28 mouse cellular contexts compared by ENCODE assay signal in the genomic region with DNA sequence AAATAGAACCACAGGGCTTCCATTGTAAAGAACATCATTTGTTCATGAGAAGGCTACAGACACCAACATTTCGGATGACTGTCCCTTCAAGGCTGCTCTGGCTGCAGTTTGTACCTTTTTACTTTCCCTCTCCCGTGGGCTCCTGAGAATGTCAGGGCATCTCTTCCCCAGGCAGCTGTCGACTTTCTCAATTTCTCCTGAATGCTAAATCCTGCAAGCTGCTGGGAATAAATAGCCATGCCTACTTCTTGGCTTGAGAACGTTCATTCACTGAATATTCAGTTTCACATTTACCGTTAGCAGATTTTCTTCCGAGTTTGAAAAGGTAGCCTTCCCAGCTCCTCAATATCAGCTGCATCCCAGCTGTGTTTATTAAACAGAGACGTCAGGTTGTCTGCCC.
A peak's percentile ranks its signal among the peaks of the same experiment; 100 is the strongest.
DNase-seq lines count a peak whose midpoint lies in the region; ATAC-seq and TF ChIP-seq lines count a peak whose summit lies in the region.
"Had no signal": no experiment of that assay in that cellular context is flagged by ENCODE, and none has a peak within 500 bp of the region (broad histone marks: within the 10 kb centered on the region; RNA-seq: fewer than 3 reads in every experiment).

No protein-coding gene starts in this region.

- no peak overlapping the region for H3K27ac ChIP-seq in forebrain, embryonic 13.5 days
- H3K27ac ChIP-seq in forebrain, embryonic 12.5 days = no peak overlapping the region
- 0 out of 2 replicates have a peak overlapping the region, but pooled peaks have one; percentile 20 for H3K27ac ChIP-seq in hindbrain, embryonic 15.5 days (replicated peaks)
- no peak overlapping the region for H3K27ac ChIP-seq in hindbrain, embryonic 11.5 days (ENCODE audit: low read depth, low read length)
- no peak overlapping the region for H3K27ac ChIP-seq in midbrain, postnatal 0 days (ENCODE audit: low read depth, low read length)
- no peak overlapping the region for H3K27ac ChIP-seq in left cerebral cortex, adult 2 months
- H3K27ac ChIP-seq: embryonic facial prominence, embryonic 12.5 days; heart, embryonic 10.5 days; intestine, embryonic 15.5 days; layer of hippocampus, adult 2 months; limb, embryonic 12.5 days; liver, embryonic 12.5 days had no signal

- intact Hi-C loops in left cerebral cortex, adult 2 months (cut with DNase I) = no loop called here

- H3K4me2 ChIP-seq in forebrain, embryonic 13.5 days = no peak overlapping the region
- H3K4me2 ChIP-seq in forebrain, embryonic 12.5 days = no peak overlapping the region
- H3K4me2 ChIP-seq in hindbrain, embryonic 15.5 days = peak overlapping the region; percentile 38
- no peak overlapping the region for H3K4me2 ChIP-seq in hindbrain, embryonic 11.5 days (replicated peaks; ENCODE audit: low read depth, low read length)
- H3K4me2 ChIP-seq in midbrain, postnatal 0 days (ENCODE audit: low read depth, low read length, poor library complexity, severe bottlenecking) = peak overlapping the region; percentile 28
- H3K4me2 ChIP-seq: embryonic facial prominence, embryonic 12.5 days; intestine, embryonic 15.5 days; limb, embryonic 12.5 days; liver, embryonic 12.5 days had no signal

- H3K9me3 ChIP-seq in forebrain, embryonic 13.5 days (replicated peaks) = no peaks in the 10 kb centered on the region
- no peaks in the 10 kb centered on the region for H3K9me3 ChIP-seq in forebrain, embryonic 12.5 days
- no peaks in the 10 kb centered on the region for H3K9me3 ChIP-seq in hindbrain, embryonic 15.5 days
- H3K9me3 ChIP-seq in hindbrain, embryonic 11.5 days (ENCODE audit: control insufficient read depth, low read length) = no peaks in the 10 kb centered on the region
- no peaks in the 10 kb centered on the region for H3K9me3 ChIP-seq in midbrain, postnatal 0 days (ENCODE audit: low read length)
- H3K9me3 ChIP-seq: embryonic facial prominence, embryonic 12.5 days; heart, embryonic 10.5 days; intestine, embryonic 15.5 days; liver, embryonic 12.5 days had no signal

- no peaks in the 10 kb centered on the region for H3K27me3 ChIP-seq in forebrain, embryonic 13.5 days
- no peaks in the 10 kb centered on the region for H3K27me3 ChIP-seq in forebrain, embryonic 12.5 days
- H3K27me3 ChIP-seq in hindbrain, embryonic 15.5 days = no peaks in the 10 kb centered on the region
- no peaks in the 10 kb centered on the region for H3K27me3 ChIP-seq in hindbrain, embryonic 11.5 days (ENCODE audit: control insufficient read depth, insufficient read depth, low read length)
- H3K27me3 ChIP-seq in midbrain, postnatal 0 days (ENCODE audit: insufficient read depth, low read length) = no peaks in the 10 kb centered on the region
- H3K27me3 ChIP-seq: intestine, embryonic 15.5 days; liver, embryonic 12.5 days had no signal

- H3K36me3 ChIP-seq in forebrain, embryonic 13.5 days (ENCODE audit: poor library complexity, severe bottlenecking) = no peaks in the 10 kb centered on the region
- H3K36me3 ChIP-seq in forebrain, embryonic 12.5 days (replicated peaks) = no peaks in the 10 kb centered on the region
- no peaks in the 10 kb centered on the region for H3K36me3 ChIP-seq in hindbrain, embryonic 15.5 days
- no peaks in the 10 kb centered on the region for H3K36me3 ChIP-seq in hindbrain, embryonic 11.5 days (ENCODE audit: control insufficient read depth, insufficient read depth, low read length)
- H3K36me3 ChIP-seq in midbrain, postnatal 0 days (ENCODE audit: insufficient read depth, low read length) = no peaks in the 10 kb centered on the region
- H3K36me3 ChIP-seq: embryonic facial prominence, embryonic 12.5 days; heart, embryonic 10.5 days; intestine, embryonic 15.5 days; limb, embryonic 12.5 days; liver, embryonic 12.5 days had no signal

- WGBS in forebrain, embryonic 13.5 days = 62% methylated on average over 7 of the region's 7 CpGs
- 63% methylated on average over 7 of the region's 7 CpGs for WGBS in forebrain, embryonic 12.5 days
- WGBS in hindbrain, embryonic 15.5 days = 40% methylated on average over 7 of the region's 7 CpGs
- 54% methylated on average over 7 of the region's 7 CpGs for WGBS in hindbrain, embryonic 11.5 days
- WGBS in midbrain, postnatal 0 days = 35% methylated on average over 7 of the region's 7 CpGs

- H3K4me1 ChIP-seq in forebrain, embryonic 13.5 days = peaks cover 10% of the 10 kb centered on the region; the same call in 1 of the 2 replicates
- H3K4me1 ChIP-seq in forebrain, embryonic 12.5 days = no peaks in the 10 kb centered on the region
- no peaks in the 10 kb centered on the region; the same call in 1 of the 2 replicates for H3K4me1 ChIP-seq in hindbrain, embryonic 15.5 days (replicated peaks)
- H3K4me1 ChIP-seq in hindbrain, embryonic 11.5 days (replicated peaks; ENCODE audit: control insufficient read depth, insufficient read depth, low read length) = no peaks in the 10 kb centered on the region
- H3K4me1 ChIP-seq in midbrain, postnatal 0 days (ENCODE audit: insufficient read depth, low read length) = no peaks in the 10 kb centered on the region
- H3K4me1 ChIP-seq: embryonic facial prominence, embryonic 12.5 days; heart, embryonic 10.5 days; intestine, embryonic 15.5 days; limb, embryonic 12.5 days; liver, embryonic 12.5 days had no signal

- DNase-seq in hindbrain, embryonic 11.5 days (ENCODE audit: low spot score) = no peak
- DNase-seq in brain, embryonic 14.5 days (ENCODE audit: low read depth) = peak; percentile 49
- peak; percentile 28 for DNase-seq in midbrain, postnatal 0 days (ENCODE audit: low spot score)
- DNase-seq in left cerebral cortex, adult 2 months (ENCODE audit: extremely low spot score in 1 of 2, low spot score in 2 of 2) = no peak
- DNase-seq in right cerebral cortex, postnatal 36 days (ENCODE audit: low spot score in 2 of 2) = no peak
- DNase-seq: adrenal gland, postnatal 14 days; cerebellum, adult 11 months; gastrocnemius, postnatal 10 days; heart, postnatal 4 days; kidney, adult 9 months; kidney, postnatal 25 days; layer of hippocampus, postnatal 36 days; lung, adult 18-20 months; lung, postnatal 10 days; retina, postnatal 1 day; right cerebral cortex, postnatal 25 days; thymus, postnatal 25 days had no signal

- no peak for TF ChIP-seq POLR2A in brain, embryonic 14.5 days (IDR thresholded peaks at IDR 0.05; ENCODE audit: borderline replicate concordance, extremely low read depth, insufficient read depth, insufficient read length, poor library complexity, severe bottlenecking)

- H3K9ac ChIP-seq in forebrain, embryonic 13.5 days = no peak overlapping the region
- no peak overlapping the region for H3K9ac ChIP-seq in forebrain, embryonic 12.5 days
- H3K9ac ChIP-seq in hindbrain, embryonic 15.5 days = no peak overlapping the region
- no peak overlapping the region for H3K9ac ChIP-seq in hindbrain, embryonic 11.5 days (ENCODE audit: low read depth, low read length)
- H3K9ac ChIP-seq in midbrain, postnatal 0 days (replicated peaks; ENCODE audit: low read length, poor library complexity, severe bottlenecking) = 0 out of 2 replicates have a peak overlapping the region, but pooled peaks have one; percentile 4
- H3K9ac ChIP-seq: embryonic facial prominence, embryonic 12.5 days; intestine, embryonic 15.5 days; limb, embryonic 12.5 days; liver, embryonic 12.5 days had no signal

- no peak overlapping the region for H3K4me3 ChIP-seq in forebrain, embryonic 13.5 days
- no peak overlapping the region for H3K4me3 ChIP-seq in forebrain, embryonic 12.5 days (replicated peaks)
- H3K4me3 ChIP-seq in hindbrain, embryonic 15.5 days = no peak overlapping the region
- no peak overlapping the region for H3K4me3 ChIP-seq in hindbrain, embryonic 11.5 days (ENCODE audit: low read depth, low read length)
- H3K4me3 ChIP-seq in midbrain, postnatal 0 days (ENCODE audit: low read depth, low read length) = no peak overlapping the region
- no peak overlapping the region for H3K4me3 ChIP-seq in left cerebral cortex, adult 2 months
- H3K4me3 ChIP-seq: embryonic facial prominence, embryonic 12.5 days; erythroblast, embryonic 14.5 days; heart, embryonic 10.5 days; intestine, embryonic 15.5 days; layer of hippocampus, adult 2 months; limb, embryonic 12.5 days; liver, embryonic 12.5 days had no signal

- TF ChIP-seq CTCF in brain, embryonic 14.5 days (IDR thresholded peaks at IDR 0.05; ENCODE audit: borderline replicate concordance, extremely low read depth, insufficient read depth, insufficient read length) = no peak
- TF ChIP-seq CTCF in midbrain, postnatal 0 days (IDR thresholded peaks at IDR 0.05) = no peak
- no peak for TF ChIP-seq CTCF in left cerebral cortex, adult 2 months (IDR thresholded peaks at IDR 0.05)

- peak; percentile 50 for ATAC-seq in forebrain, embryonic 13.5 days
- ATAC-seq in forebrain, embryonic 12.5 days (ENCODE audit: low FRiP score) = no peak
- no peak for ATAC-seq in hindbrain, embryonic 15.5 days (ENCODE audit: low FRiP score, low read depth)
- no peak for ATAC-seq in hindbrain, embryonic 11.5 days (ENCODE audit: low FRiP score)
- ATAC-seq in midbrain, postnatal 0 days (ENCODE audit: low FRiP score) = no peak
- ATAC-seq: CD4-positive, CD25-positive, alpha-beta regulatory T cell, adult 4 months; intestine, embryonic 15.5 days; liver, embryonic 12.5 days had no signal

Comparison
In these comparisons a context has a peak if more than half of its experiments do, and no peak if none do; other contexts are left out.
1. H3K4me2 ChIP-seq: peak in hindbrain, embryonic 15.5 days (single experiment) and midbrain, postnatal 0 days (single experiment); none in forebrain, embryonic 13.5 days (single experiment), forebrain, embryonic 12.5 days (single experiment) and hindbrain, embryonic 11.5 days (single experiment).
2. DNase-seq: peak in brain, embryonic 14.5 days (single experiment) and midbrain, postnatal 0 days (single experiment); none in hindbrain, embryonic 11.5 days (single experiment), left cerebral cortex, adult 2 months (0 of 2) and right cerebral cortex, postnatal 36 days (0 of 2).